Mouse (Mus musculus): ENCODE measurements around the gene 1110017D15Rik.
"Not testable (repeated sequence)": the region's sequence is repeated elsewhere in the genome, so short reads cannot be mapped to it uniquely, and the experiment has no call there.

Gene 1110017D15Rik

GRCm38 (mm10) chr4:41493464-41494116 is 23.5 kb downstream of the 1110017D15Rik start:
- intact Hi-C loops (cut with DNase I) = no loop called here

- intact Hi-C loops (cut with DNase I) = no loop called here
These were observed 24.2 kb downstream of the 1110017D15Rik start for GRCm38 (mm10) chr4:41492951-41493350.

- intact Hi-C loops (cut with DNase I) = no loop called here
These were observed 35.5 kb downstream of the 1110017D15Rik start for GRCm38 (mm10) chr4:41481601-41482017.

GRCm38 (mm10) chr4:41480254-41480653 is 36.9 kb downstream of the 1110017D15Rik start:
- intact Hi-C loops (cut with DNase I) = no loop called here

GRCm38 (mm10) chr4:41479456-41479804 is 37.7 kb downstream of the 1110017D15Rik start:
- intact Hi-C loops (cut with DNase I) = no loop called here

- intact Hi-C loops (cut with DNase I) = no loop called here
These were observed 38.2 kb downstream of the 1110017D15Rik start for GRCm38 (mm10) chr4:41478751-41479455.

- intact Hi-C loops (cut with DNase I) = no loop called here
These were observed 39.4 kb downstream of the 1110017D15Rik start for GRCm38 (mm10) chr4:41477648-41478160.

- intact Hi-C loops (cut with DNase I) = no loop called here
These were observed 45.8 kb downstream of the 1110017D15Rik start for GRCm38 (mm10) chr4:41471384-41471689.

GRCm38 (mm10) chr4:41470684-41471383 is 46.3 kb downstream of the 1110017D15Rik start:
- intact Hi-C loops (cut with DNase I) = no loop called here

- intact Hi-C loops (cut with DNase I) = no loop called here
These were observed 47.0 kb downstream of the 1110017D15Rik start for GRCm38 (mm10) chr4:41470051-41470683.

- intact Hi-C loops (cut with DNase I) = loop anchor here (2.0 to 5.0 kb wide), 3 partner anchors 38 to 240 kb away; no protein-coding TSS in a partner anchor
These were observed 47.9 kb downstream of the 1110017D15Rik start for GRCm38 (mm10) chr4:41469199-41469598.

- intact Hi-C loops (cut with DNase I) = loop anchor here (2.0 to 5.0 kb wide), 3 partner anchors 39 to 240 kb away; no protein-coding TSS in a partner anchor
These were observed 48.6 kb downstream of the 1110017D15Rik start for GRCm38 (mm10) chr4:41468396-41469080.

GRCm38 (mm10) chr4:41465287-41465665 is 51.9 kb downstream of the 1110017D15Rik start:
- intact Hi-C loops (cut with DNase I) = loop anchor here (5.0 kb wide), 1 partner anchor 42 kb away; no protein-coding TSS in a partner anchor

GRCm38 (mm10) chr4:41464345-41465286 is 52.5 kb downstream of the 1110017D15Rik start, which contains the start of the genes Kif24 and Nudt2:
Kif24 (minus strand) TSS chr4:41464887.
Nudt2 (plus strand) TSS chr4:41465151.
- intact Hi-C loops (cut with DNase I) = loop anchor here (5.0 kb wide), 1 partner anchor 43 kb away; no protein-coding TSS in a partner anchor

- intact Hi-C loops (cut with DNase I) = not testable (repeated sequence)
These were observed 53.9 kb downstream of the 1110017D15Rik start for GRCm38 (mm10) chr4:41463051-41463738.

GRCm38 (mm10) chr4:41460690-41461089 is 56.4 kb downstream of the 1110017D15Rik start:
- intact Hi-C loops (cut with DNase I) = no loop called here
